ENCODE assay signal across 8 mouse cellular contexts in genomic region chr5:64298331-64299036, GRCm38 (mm10).
DNase-seq lines count a peak whose midpoint lies in the region; ATAC-seq lines count a peak whose summit lies in the region.

No protein-coding gene starts in this region.

- WGBS in heart, embryonic 13.5 days, result 39% methylated on average over 20 of the region's 20 CpGs

- peaks cover 47% of the 10 kb centered on the region for H3K4me1 ChIP-seq in brown adipose tissue, adult 24 weeks (ENCODE audit: control insufficient read depth, insufficient read depth, insufficient read length, low read length)
- peaks cover 40% of the 10 kb centered on the region for H3K4me1 ChIP-seq in heart, embryonic 13.5 days

- peak overlapping the region; percentile 2 for H3K9ac ChIP-seq in heart, embryonic 13.5 days

- H3K27me3 ChIP-seq in heart, embryonic 13.5 days (replicated peaks), result no peaks in the 10 kb centered on the region

- H3K9me3 ChIP-seq in heart, embryonic 13.5 days, result no peaks in the 10 kb centered on the region

- DNase-seq in Muller cell, postnatal 12 days (ENCODE audit: inconsistent ontology term), result peak; percentile 86
- peak; percentile 68 for DNase-seq in kidney, postnatal 10 days
- peak; percentile 44 for DNase-seq in mesoderm, embryonic 11.5 days (ENCODE audit: low read depth, low spot score)
- no peak for DNase-seq in layer of hippocampus, postnatal 36 days
- no peak for DNase-seq in left cerebral cortex, adult 8-10 months (ENCODE audit: low spot score in 2 of 2)
- no peak for DNase-seq in testis, postnatal 10 days (ENCODE audit: low spot score)

- H3K4me3 ChIP-seq in brown adipose tissue, adult 24 weeks (ENCODE audit: insufficient read depth, low read depth, low read length), result no peak overlapping the region
- no peak overlapping the region for H3K4me3 ChIP-seq in heart, embryonic 13.5 days

- no peak for ATAC-seq in heart, embryonic 13.5 days (ENCODE audit: extremely low read depth, insufficient number of reproducible peaks, low FRiP score, low TSS enrichment)

- H3K4me2 ChIP-seq in heart, embryonic 13.5 days, result peak overlapping the region; percentile 39

- peaks cover 39% of the 10 kb centered on the region for H3K36me3 ChIP-seq in heart, embryonic 13.5 days

- peak overlapping the region; percentile 96 for H3K27ac ChIP-seq in brown adipose tissue, adult 24 weeks (replicated peaks; ENCODE audit: low read depth, low read length)
- 0 out of 2 replicates have a peak overlapping the region, but pooled peaks have one; percentile 0 for H3K27ac ChIP-seq in heart, embryonic 13.5 days (replicated peaks)

Comparison
In these comparisons a context has a peak if more than half of its experiments do, and no peak if none do; other contexts are left out.
1. DNase-seq: peak in Muller cell, postnatal 12 days (single experiment), kidney, postnatal 10 days (single experiment) and mesoderm, embryonic 11.5 days (single experiment); none in layer of hippocampus, postnatal 36 days (0 of 2), left cerebral cortex, adult 8-10 months (0 of 2) and testis, postnatal 10 days (single experiment).